Comparison of ENCODE assay signal across 1 mouse cellular context in the genomic region with DNA sequence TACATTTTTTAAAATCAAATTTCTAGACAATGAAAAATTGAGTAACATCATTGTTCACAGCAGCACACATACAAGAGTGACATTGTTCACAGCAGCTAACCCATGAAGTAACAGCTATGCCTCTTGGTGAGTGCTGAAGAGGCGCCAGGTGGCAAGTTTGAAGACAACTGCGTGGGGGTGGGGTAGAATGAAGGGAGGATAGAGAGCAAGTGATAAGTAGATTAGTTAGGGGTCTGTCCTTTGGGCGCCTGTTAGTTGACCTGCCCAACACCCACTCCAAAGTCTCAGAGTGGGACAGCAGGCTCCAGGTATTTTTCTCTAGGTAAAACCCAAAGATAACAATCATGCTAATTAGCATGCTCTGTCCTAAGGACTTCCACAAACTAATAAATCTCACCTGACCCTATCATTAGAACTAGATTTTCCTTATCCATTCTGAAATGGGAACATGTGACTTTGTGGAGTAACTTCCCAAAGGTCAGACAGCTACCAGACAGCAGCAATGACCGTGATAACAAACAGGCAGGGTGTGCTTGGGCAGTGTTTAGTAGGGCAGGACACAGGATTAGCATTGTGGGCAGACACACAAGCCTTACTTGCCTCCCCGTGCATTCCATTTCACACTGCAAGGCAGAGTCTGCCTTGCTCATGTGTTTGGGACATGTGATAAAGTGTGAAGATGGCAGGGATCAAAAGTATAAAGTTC.
TF ChIP-seq lines count a peak whose summit lies in the region.

No protein-coding gene starts in this region.

TF ChIP-seq in CH12.LX, 34 proteins besides CTCF, POLR2A, EP300 and RAD21:
- TF ChIP-seq JUN (IDR thresholded peaks at IDR 0.05; ENCODE audit: insufficient read depth, low read depth, low read length) (no peak), MXI1 (IDR thresholded peaks at IDR 0.05; ENCODE audit: low read depth, low read length) (no peak), JUND (conservative IDR thresholded peaks at IDR 0.05; ENCODE audit: low read depth, low read length) (no peak), ZKSCAN1 (IDR thresholded peaks at IDR 0.05; ENCODE audit: borderline replicate concordance, low read depth, low read length) (no peak), TCF12 (IDR thresholded peaks at IDR 0.05; ENCODE audit: low read depth, low read length) (no peak), ELF1 (IDR thresholded peaks at IDR 0.05; ENCODE audit: low read depth, low read length) (no peak), SIN3A (IDR thresholded peaks at IDR 0.05; ENCODE audit: low read length) (no peak), UBTF (IDR thresholded peaks at IDR 0.05; ENCODE audit: low read depth, low read length) (no peak), ZNF384 (IDR thresholded peaks at IDR 0.05; ENCODE audit: low read depth, low read length) (no peak), USF2 (conservative IDR thresholded peaks at IDR 0.05; ENCODE audit: low read depth, low read length) (no peak), MAZ (IDR thresholded peaks at IDR 0.05; ENCODE audit: low read depth, low read length) (no peak), PAX5 (IDR thresholded peaks at IDR 0.05; ENCODE audit: low read length) (no peak), IRF4 (IDR thresholded peaks at IDR 0.05; ENCODE audit: low read depth, low read length) (no peak), RCOR1 (conservative IDR thresholded peaks at IDR 0.05; ENCODE audit: low read depth, low read length) (no peak), MYC (IDR thresholded peaks at IDR 0.05; ENCODE audit: low read depth, low read length) (no peak), USF1 (IDR thresholded peaks at IDR 0.05; ENCODE audit: low read depth, low read length) (no peak), BHLHE40 (IDR thresholded peaks at IDR 0.05; ENCODE audit: low read depth, low read length) (no peak)
